Mouse (Mus musculus): ENCODE results near the gene Sv2b.

DNA sequence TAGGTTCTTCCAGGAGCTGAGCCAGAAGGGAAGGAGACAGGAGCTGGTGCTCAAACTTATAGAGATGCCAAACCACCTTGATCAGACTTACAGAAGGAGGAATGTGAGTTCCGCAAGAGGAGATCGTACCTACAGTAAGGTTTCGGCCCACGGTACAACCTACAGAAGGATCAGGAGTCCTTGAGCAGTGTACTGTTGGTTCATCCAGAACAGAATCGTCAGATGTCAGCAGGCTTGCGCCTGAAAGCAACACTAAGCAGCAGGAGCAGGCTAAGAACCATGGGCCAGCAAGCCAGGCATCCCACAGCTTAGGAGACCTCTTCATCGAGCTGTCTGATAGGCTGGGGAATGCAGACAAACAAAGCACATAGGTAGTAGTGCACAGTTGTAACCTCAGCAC, 92.9 kb downstream of the Sv2b start:
- TF ChIP-seq POLR2A (IDR thresholded peaks at IDR 0.05; ENCODE audit: insufficient read length, low read depth), result no peak
- no peak for TF ChIP-seq POLR2AphosphoS2 (IDR thresholded peaks at IDR 0.05; ENCODE audit: insufficient read length, low read depth)
- no peak for TF ChIP-seq REST (IDR thresholded peaks at IDR 0.05; ENCODE audit: insufficient read depth, insufficient read length)
- no peak for TF ChIP-seq MAX (IDR thresholded peaks at IDR 0.05; ENCODE audit: low read depth)
